Mouse (Mus musculus) cortical plate, adult 2 months (tissue): ENCODE measurements around the gene Cfap45. TPM values are rescaled to one million over a fixed set of nuclear protein-coding genes. Genes with fewer than 3 reads are reported as not detected.

ENCODE experiments used
- H3K27ac ChIP-seq: fragments of 200-500 bp; 2 replicates; pipeline ENCODE4 v1.5.1; 2012; ENCODE audit warnings: low read length, control low read depth, inconsistent platforms; ENCODE audit not compliant: insufficient read depth
- H3K4me1 ChIP-seq: fragments of 200-500 bp; 2 replicates; pipeline ENCODE4 v1.6.1; 2011; ENCODE audit warnings: low read length; ENCODE audit not compliant: control insufficient read depth, insufficient read depth
- H3K4me3 ChIP-seq: fragments of 200-500 bp; 2 replicates; pipeline ENCODE4 v1.5.1; 2011; ENCODE audit warnings: mild to moderate bottlenecking, low read length, control low read depth; ENCODE audit not compliant: insufficient read depth
- CTCF ChIP-seq: fragments of 200-500 bp; IDR thresholded peaks from 2 replicates; pipeline ENCODE4 v1.5.1; 2011; ENCODE audit warnings: mild to moderate bottlenecking, control low read depth, low read length; ENCODE audit not compliant: insufficient read depth; ENCODE audit errors: extremely low read depth
- POLR2A ChIP-seq: fragments of 200-500 bp; IDR thresholded peaks from 2 replicates; pipeline ENCODE4 v1.6.1; 2011; ENCODE audit warnings: mild to moderate bottlenecking, low read length, control low read depth; ENCODE audit not compliant: insufficient read depth; ENCODE audit errors: extremely low read depth
- polyA plus RNA-seq: library from polyadenylated mRNA; depleted of rRNA; stranded (reverse); fragments of >200 nt; gene quantifications from 2 replicates; pipeline ENCODE4 v1.2.3, GENCODE M21; 2012

Cfap45 gene
- polyA plus RNA-seq, 1 experiment = 3.3 TPM

GRCm38 (mm10) chr1:172482518-172483360, 37.9 kb upstream of the Cfap45 start:
- no peak overlapping the region for H3K27ac ChIP-seq
- H3K4me1 ChIP-seq = no peaks in the 10 kb centered on the region
- H3K4me3 ChIP-seq = peak overlapping the region; percentile 37
- TF ChIP-seq POLR2A (no peak), CTCF (no peak)

- H3K4me3 ChIP-seq = no peak overlapping the region
- H3K4me1 ChIP-seq = no peaks in the 10 kb centered on the region
- TF ChIP-seq POLR2A = no peak
- no peak for TF ChIP-seq CTCF
- H3K27ac ChIP-seq = no peak overlapping the region
Measured at GRCm38 (mm10) chr1:172483361-172483660, 37.3 kb upstream of the Cfap45 start.

DNA sequence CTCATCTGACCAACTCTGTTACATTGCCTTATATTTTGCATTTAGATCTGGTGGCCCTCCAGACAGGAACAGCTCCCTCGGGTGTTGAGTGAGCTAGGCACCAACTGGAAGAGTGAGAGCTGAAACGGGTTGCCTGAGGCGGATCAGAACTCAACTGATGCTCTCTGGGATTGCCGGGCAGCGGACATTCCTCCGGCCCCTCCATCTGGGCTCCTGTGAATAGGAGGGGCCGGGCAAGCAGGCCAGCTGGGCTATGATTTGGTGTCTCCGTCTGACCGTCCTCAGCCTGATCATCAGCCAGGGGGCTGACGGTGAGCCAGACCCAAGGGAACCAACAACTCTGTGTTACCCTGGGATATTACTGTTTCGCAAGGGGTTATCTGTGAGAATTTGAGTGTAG, 36.4 kb upstream of the Cfap45 start:
- Histone ChIP-seq H3K4me1 (no peaks in the 10 kb centered on the region), H3K4me3 (no peak overlapping the region), H3K27ac (no peak overlapping the region)
- TF ChIP-seq POLR2A (no peak), CTCF (no peak)

DNA sequence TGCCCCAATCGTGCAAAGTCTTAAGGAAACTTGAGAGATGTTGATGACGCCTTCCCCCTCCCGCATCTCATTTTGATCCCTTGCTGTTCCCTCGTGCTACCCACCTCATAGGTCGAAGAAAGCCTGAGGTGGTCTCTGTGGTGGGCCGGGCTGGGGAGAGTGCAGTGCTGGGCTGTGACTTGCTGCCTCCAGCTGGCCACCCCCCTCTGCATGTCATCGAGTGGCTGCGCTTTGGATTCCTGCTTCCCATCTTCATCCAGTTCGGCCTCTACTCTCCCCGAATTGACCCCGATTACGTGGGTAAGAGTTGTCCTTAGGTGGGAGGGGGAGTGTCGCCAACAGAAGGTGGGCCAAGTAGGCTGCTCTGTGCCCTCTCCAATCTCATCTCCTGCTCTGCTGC, 35.9 kb upstream of the Cfap45 start:
- Histone ChIP-seq H3K4me1 (no peaks in the 10 kb centered on the region), H3K27ac (no peak overlapping the region), H3K4me3 (no peak overlapping the region)
- TF ChIP-seq CTCF (no peak), POLR2A (no peak)

- Histone ChIP-seq H3K4me3 (no peak overlapping the region), H3K4me1 (no peaks in the 10 kb centered on the region), H3K27ac (no peak overlapping the region)
- no peak for TF ChIP-seq CTCF
- TF ChIP-seq POLR2A = no peak
Measured at GRCm38 (mm10) chr1:172485821-172486220, 34.8 kb upstream of the Cfap45 start.

DNA sequence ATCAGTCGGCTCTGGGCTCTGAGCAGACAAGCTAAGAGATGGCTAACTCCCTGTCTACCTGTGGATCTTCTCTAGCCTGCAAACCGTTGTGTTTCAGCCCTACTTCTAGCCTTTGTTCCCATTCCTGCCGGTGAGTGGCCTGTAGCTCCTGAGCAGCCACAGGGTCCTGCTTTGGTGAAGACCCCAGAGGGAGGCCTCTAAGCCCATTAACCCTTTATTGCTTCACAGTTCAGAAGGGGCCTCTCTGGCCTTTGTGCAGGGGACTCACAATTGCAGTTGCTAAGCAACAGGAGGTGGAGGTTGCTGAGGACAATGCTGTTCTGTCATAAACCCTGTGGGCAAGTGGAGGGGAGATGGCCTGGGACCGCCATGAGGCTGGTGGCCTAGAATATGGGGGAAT, 34.4 kb upstream of the Cfap45 start:
- H3K27ac ChIP-seq = no peak overlapping the region
- H3K4me1 ChIP-seq = no peaks in the 10 kb centered on the region
- TF ChIP-seq POLR2A (no peak), CTCF (no peak)
- H3K4me3 ChIP-seq = no peak overlapping the region

GRCm38 (mm10) chr1:172486651-172487050, 34.0 kb upstream of the Cfap45 start:
- no peak overlapping the region for H3K4me3 ChIP-seq
- H3K27ac ChIP-seq = no peak overlapping the region
- no peak for TF ChIP-seq CTCF
- TF ChIP-seq POLR2A = no peak
- no peaks in the 10 kb centered on the region for H3K4me1 ChIP-seq

DNA sequence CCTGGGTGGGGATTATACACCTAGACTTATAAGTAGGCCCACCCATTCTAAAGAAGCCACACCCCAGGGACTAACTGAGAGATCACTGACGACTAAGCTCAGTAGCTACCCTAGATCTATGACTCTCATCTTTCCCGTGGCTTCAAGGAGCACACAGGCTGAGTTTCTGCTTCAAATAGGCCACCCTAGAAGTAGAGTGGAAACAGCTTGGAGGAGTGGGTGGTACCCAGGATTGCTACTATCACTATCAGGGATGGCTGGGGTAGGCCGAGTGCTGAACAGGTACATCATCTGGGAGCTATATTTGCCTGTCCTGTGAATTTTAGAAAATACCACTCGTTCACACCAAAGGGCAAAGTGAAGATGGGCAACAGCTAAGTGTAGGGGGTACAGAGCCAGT, 32.7 kb upstream of the Cfap45 start:
- Histone ChIP-seq H3K4me1 (no peaks in the 10 kb centered on the region), H3K4me3 (no peak overlapping the region), H3K27ac (no peak overlapping the region)
- TF ChIP-seq CTCF = no peak

- no peak overlapping the region for H3K27ac ChIP-seq
- no peak for TF ChIP-seq POLR2A
- TF ChIP-seq CTCF = no peak
- no peak overlapping the region for H3K4me3 ChIP-seq
- no peaks in the 10 kb centered on the region for H3K4me1 ChIP-seq
Measured at GRCm38 (mm10) chr1:172488831-172489230, 31.8 kb upstream of the Cfap45 start.

DNA sequence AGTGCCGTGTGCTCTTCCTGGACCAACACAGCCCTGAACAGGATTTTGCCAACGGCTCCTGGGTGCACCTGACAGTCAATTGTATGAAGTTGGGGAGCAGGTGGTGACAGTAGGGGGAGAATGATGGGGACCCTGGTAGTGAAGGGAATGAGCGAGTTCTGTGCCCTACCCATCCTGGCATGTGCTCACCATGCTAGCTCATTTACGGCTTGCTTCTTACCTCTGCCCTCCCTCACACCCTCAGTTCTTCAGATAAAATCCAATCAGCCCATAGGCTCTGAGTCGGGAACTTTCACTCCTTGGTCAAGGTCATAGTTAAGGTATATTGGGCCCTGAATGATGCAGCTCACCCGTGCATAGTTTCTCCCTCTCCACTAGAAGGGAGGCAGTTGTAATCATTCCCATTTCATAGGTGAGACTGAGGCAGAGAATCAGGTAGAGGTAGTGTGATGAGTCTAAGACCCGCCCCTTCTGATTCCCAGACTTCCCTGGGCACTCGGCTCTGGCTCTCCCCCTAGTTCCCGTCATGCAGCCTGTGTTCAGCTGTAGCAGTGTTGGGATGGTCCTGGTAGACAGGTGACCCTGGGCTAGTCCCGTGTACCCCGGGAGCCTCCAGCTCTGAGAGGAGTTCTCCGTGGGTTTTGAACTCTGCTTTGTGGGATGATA, 30.9 kb upstream of the Cfap45 start:
- H3K27ac ChIP-seq = no peak overlapping the region
- TF ChIP-seq POLR2A = no peak
- no peak for TF ChIP-seq CTCF
- H3K4me3 ChIP-seq = peak overlapping the region; percentile 47; the same call in 1 of the 2 replicates
- H3K4me1 ChIP-seq = no peaks in the 10 kb centered on the region
